ENCODE assay signal across 9 mouse cellular contexts in the genomic region with DNA sequence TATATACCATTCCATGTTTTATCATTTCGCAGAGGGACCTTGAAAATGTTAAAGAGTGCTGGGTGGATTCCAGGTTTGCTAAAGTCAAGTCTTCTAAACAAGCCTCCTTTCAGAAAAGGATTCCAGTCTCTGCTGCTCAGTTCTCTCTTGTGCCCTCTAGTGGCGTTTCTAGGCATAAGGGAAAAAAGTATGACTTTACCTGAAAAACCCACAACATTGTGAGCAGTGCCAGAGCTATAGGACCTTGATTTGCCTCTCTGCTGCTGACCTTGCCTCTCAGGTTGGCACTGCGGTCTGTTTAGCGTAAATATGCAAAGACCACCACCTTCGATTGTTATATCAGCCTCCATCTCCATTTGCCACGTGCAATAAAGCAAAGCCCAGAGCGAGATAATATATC. TPM values are rescaled to one million over a fixed set of nuclear protein-coding genes. Genes with fewer than 3 reads are reported as not detected.
DNase-seq lines count a peak whose midpoint lies in the region; ATAC-seq and TF ChIP-seq lines count a peak whose summit lies in the region.
"Had no signal": no experiment of that assay in that cellular context is flagged by ENCODE, and none has a peak within 500 bp of the region (broad histone marks: within the 10 kb centered on the region; RNA-seq: fewer than 3 reads in every experiment).

No protein-coding gene starts in this region.

- no peak overlapping the region for H3K4me2 ChIP-seq in heart, postnatal 0 days (ENCODE audit: low read depth, low read length)
- H3K4me2 ChIP-seq: neural tube, embryonic 12.5 days had no signal

- 63% methylated on average over 7 of the region's 7 CpGs for WGBS in heart, postnatal 0 days

- H3K36me3 ChIP-seq in heart, postnatal 0 days (replicated peaks; ENCODE audit: control insufficient read depth, insufficient read depth, low read length) = no peaks in the 10 kb centered on the region
- H3K36me3 ChIP-seq: neural tube, embryonic 12.5 days had no signal

- peak; percentile 22 for DNase-seq in heart, postnatal 0 days (ENCODE audit: low spot score)
- DNase-seq in heart, postnatal 25 days (ENCODE audit: low spot score) = no peak
- DNase-seq in A20 (ENCODE audit: low read depth, low spot score) = peak; percentile 47
- peak; percentile 37 for DNase-seq in adipocyte (ENCODE audit: low spot score)
- peak; percentile 53 for DNase-seq in kidney, postnatal 10 days
- peak; percentile 61 for DNase-seq in thymus, postnatal 14 days
- no peak for DNase-seq in left cerebral cortex, adult 9 months (ENCODE audit: low spot score in 2 of 2)
- no peak for DNase-seq in left cerebral cortex, adult 18-20 months (ENCODE audit: low spot score in 2 of 2)

- H3K27me3 ChIP-seq in heart, postnatal 0 days (ENCODE audit: control insufficient read depth, insufficient read depth, low read length) = no peaks in the 10 kb centered on the region
- H3K27me3 ChIP-seq: neural tube, embryonic 12.5 days had no signal

- no peak overlapping the region for H3K27ac ChIP-seq in heart, postnatal 0 days (ENCODE audit: low read depth)
- H3K27ac ChIP-seq: neural tube, embryonic 12.5 days had no signal

- intact Hi-C loops in heart, postnatal 25 days (cut with DNase I) = no loop called here

- peaks cover 7% of the 10 kb centered on the region for H3K4me1 ChIP-seq in heart, postnatal 0 days (ENCODE audit: control insufficient read depth, insufficient read depth)
- H3K4me1 ChIP-seq: neural tube, embryonic 12.5 days had no signal

- 0 out of 2 replicates have a peak, but pooled peaks cover 3% of the 10 kb centered on the region for H3K9me3 ChIP-seq in heart, postnatal 0 days (replicated peaks; ENCODE audit: control insufficient read depth, low read length)

- no peak for TF ChIP-seq EP300 in heart, postnatal 0 days (IDR thresholded peaks at IDR 0.05; ENCODE audit: low read depth)

- no peak overlapping the region for H3K9ac ChIP-seq in heart, postnatal 0 days (replicated peaks; ENCODE audit: low read depth, low read length)
- H3K9ac ChIP-seq: neural tube, embryonic 12.5 days had no signal

- TF ChIP-seq CTCF in heart, postnatal 0 days (IDR thresholded peaks at IDR 0.05; ENCODE audit: low read depth) = peak; percentile 61

- ATAC-seq in heart, postnatal 0 days (ENCODE audit: insufficient read depth, low read depth) = no peak

- no peak overlapping the region for H3K4me3 ChIP-seq in heart, postnatal 0 days (ENCODE audit: low read depth, low read length)
- H3K4me3 ChIP-seq: neural tube, embryonic 12.5 days had no signal

RNA-seq across cellular contexts. Expression of gene Rhobtb1, which starts 13.9 kb away (rescaled TPM):
- 29.9 and 49.4 TPM in 2 replicates for total RNA-seq in heart, postnatal 0 days (2014; rRNA removed; ENCODE audit: low replicate concordance)
- polyA plus RNA-seq in heart, postnatal 0 days (2015; fragmentation: Nextera tagmentation; extraction: Ambion mirVana) = 30.7 and 38.4 TPM in 2 replicates
- total RNA-seq in heart, postnatal 25 days (2021) = 100 to 1,000 TPM; 113 to 183 TPM
- total RNA-seq in left cerebral cortex, adult 18-20 months (2021) = 1 to 10 TPM; 6.3 to 8.3 TPM

RNA-seq across cellular contexts. Expression of gene A930033H14Rik, which starts 47.8 kb away (rescaled TPM):
- 1.5 and 1.7 TPM in 2 replicates for total RNA-seq in heart, postnatal 0 days (2014; rRNA removed; ENCODE audit: low replicate concordance)
- 2.2 and 2.3 TPM in 2 replicates for polyA plus RNA-seq in heart, postnatal 0 days (2015; fragmentation: Nextera tagmentation; extraction: Ambion mirVana)
- total RNA-seq in heart, postnatal 25 days (2021) = 1 to 10 TPM in 1 of 2 experiments, under 1 TPM in 1; 0.92 to 1.8 TPM
- 1 to 10 TPM; 1.9 to 3.0 TPM for total RNA-seq in left cerebral cortex, adult 18-20 months (2021)

Comparison
In these comparisons a context has a peak if more than half of its experiments do, and no peak if none do; other contexts are left out.
1. DNase-seq: peak in heart, postnatal 0 days (single experiment), A20 (single experiment), adipocyte (single experiment), kidney, postnatal 10 days (single experiment) and thymus, postnatal 14 days (single experiment); none in heart, postnatal 25 days (single experiment), left cerebral cortex, adult 9 months (0 of 2) and left cerebral cortex, adult 18-20 months (0 of 2).